Mouse (Mus musculus) lung, postnatal 0 days (tissue): ENCODE results near the gene Ndufs4.

Experiments
- CTCF ChIP-seq: IDR thresholded peaks from 2 replicates; pipeline ENCODE4 v1.5.1; 2016; ENCODE audit warnings: antibody characterized with exemption, mild to moderate bottlenecking
- EP300 ChIP-seq: IDR thresholded peaks from 2 replicates; pipeline ENCODE4 v1.6.1; 2016; ENCODE audit warnings: antibody characterized with exemption, mild to moderate bottlenecking, control low read depth

GRCm38 (mm10) chr13:114297761-114298160 is 90.3 kb downstream of the Ndufs4 start:
- no peak for TF ChIP-seq CTCF
- TF ChIP-seq EP300, result no peak
